Mouse (Mus musculus) ES-CJ7 (cell line): ENCODE data around the gene Mob4.

Experiments
- DNase-seq: peaks from one replicate; pipeline ENCODE4 v3.0.0; 2011; ENCODE audit warnings: low read depth, low spot score

The Mob4 gene

DNA sequence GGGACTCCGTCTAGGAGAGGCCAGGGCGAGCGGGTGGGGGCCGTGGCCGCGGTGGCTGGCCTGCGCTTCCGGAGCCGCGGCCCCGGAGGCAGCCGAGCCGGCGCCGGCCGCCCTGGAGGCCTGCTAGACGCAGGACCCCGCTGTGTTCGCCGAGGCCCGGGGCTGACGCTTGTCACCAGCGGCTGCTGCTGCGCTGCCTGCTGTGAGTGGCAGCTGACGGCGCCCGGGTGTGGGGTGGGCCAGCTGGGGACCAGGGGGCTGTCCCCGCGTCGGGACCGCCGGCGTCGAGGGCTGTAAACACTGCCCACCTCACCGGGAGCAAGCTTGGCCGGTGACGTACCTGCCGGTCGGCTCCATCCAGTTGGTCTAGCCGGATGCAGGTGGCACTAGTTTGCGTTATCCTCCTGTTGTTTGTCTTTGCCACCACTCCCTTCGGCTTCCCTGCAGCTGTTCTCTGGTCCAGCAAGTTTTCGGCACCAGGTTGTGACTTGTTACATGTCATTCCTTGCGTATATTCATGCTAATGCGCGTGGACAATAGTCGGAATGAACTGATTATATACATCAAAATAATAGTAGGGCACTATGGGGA lies 488 bp downstream of the Mob4 start:
- DNase-seq, result peak; percentile 75

DNA sequence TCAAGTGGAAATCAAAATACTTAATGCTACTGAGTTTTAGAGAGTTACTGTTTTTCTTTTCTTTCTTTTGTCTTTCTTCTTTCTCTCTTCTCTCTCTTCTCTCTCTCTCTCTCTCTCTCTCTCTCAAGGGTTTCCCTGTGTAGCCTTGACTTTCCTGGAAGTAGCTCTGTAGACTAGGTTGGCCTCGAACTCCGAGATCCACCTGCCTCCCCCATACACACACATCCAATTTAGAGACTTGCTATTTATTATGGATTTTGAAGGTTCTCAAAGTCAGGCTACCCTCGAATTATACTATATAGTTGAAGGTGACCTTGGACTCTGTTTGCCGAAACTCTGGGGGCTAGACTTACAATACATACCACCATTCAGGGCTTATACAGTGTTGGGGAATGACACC lies 1.3 kb downstream of the Mob4 start:
- DNase-seq, result no peak

GRCm38 (mm10) chr1:55133173-55133572 lies 2.1 kb downstream of the Mob4 start:
- no peak for DNase-seq

DNA sequence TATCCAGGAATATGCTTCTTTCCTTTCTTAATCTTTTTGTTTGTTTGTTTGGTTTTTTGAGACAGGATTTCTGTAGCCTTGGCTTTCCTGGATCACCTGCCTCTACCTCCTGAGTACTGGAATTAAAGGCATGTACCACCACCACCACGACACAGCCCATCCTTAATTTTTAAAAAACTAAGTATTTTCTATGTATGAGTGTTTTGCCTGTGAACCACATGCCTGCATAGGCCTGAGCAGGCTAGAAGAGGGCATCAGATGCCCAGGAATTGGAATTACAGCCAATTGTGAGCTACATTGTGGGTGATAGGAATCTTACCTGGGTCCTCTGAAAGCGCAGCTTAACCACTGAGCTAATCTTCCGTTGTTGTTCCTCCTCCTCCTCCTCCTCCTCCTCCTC lies 3.3 kb downstream of the Mob4 start:
- no peak for DNase-seq

GRCm38 (mm10) chr1:55135846-55136245 lies 4.8 kb downstream of the Mob4 start:
- DNase-seq, result peak; percentile 78

DNA sequence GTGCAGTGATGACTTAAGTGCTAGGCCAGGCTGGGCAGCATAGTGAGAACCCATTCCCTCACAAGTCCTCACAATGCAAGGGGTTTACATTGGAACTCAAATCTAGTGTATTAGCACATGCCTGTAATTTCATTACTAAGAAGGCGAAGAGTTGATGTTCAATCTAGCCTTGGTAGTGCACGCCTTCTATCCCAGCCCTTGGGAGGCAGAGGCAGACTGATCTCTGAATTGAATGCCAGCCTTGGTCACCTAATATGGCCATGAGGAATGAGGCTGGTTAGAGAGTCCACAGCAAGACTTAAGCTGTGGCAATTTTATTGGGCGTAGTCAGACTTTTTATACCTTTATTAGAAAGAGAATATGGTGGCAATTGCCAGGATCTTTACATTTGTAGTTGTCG lies 13.3 kb downstream of the Mob4 start:
- DNase-seq, result no peak

DNA sequence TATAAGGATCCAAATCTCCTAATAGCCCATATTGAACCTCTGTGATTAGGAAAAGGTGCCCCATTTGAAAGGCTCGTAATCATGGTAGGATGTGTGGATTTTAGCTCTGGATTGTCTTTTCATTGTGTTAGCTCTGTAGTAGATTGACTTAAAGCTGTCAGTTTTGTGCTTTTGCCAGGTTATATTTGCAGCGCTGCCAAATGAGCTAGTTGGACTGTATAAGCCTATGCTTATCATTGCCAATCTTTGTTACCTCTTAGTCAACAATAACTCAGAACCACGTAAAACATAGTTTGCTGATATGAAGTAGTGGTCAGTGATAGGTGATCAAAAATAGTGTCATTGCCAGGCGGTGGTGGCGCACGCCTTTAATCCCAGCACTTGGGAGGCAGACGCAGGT lies 14.5 kb downstream of the Mob4 start:
- no peak for DNase-seq

DNA sequence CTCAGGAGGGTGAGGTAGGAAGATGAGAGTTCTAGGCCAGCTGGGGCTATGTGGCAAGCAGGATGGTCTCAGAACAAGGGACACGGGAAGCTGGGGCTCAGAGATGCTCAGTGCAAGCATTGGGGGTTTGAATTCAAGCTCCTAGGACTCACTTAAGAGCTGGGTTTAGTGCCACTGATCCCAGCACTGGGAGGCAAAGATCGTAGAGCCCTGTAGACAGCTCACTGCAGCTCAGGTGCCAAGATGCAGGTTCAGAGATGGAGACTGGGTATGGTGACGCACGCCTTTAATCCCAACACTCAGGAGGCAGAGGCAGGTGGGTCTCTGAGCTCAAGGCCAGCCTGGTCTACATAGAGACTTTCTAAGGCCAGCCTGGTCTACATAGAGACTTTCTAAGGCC lies 26.3 kb downstream of the Mob4 start:
- no peak for DNase-seq

GRCm38 (mm10) chr1:55158211-55158610 lies 27.2 kb downstream of the Mob4 start:
- DNase-seq, result no peak

DNA sequence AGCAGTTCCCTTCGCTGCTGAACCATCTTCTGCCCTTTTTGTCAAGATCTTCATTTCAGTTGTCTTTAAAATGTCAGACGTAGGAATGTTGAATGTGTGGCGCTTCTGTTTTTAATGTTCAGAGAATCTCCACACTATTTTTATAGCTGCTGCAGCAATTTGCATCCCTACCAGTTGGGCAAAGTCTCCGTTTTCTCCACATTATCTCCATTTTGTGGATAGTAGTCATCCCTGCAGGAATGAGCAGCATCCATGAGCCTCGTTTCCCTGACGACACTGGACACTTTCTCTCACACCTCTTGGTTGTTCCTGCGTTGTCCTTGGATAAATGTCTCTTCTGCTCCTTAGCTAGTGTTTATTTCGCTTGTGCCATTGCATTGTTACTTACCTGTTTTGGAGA lies 27.8 kb downstream of the Mob4 start:
- DNase-seq, result no peak

DNA sequence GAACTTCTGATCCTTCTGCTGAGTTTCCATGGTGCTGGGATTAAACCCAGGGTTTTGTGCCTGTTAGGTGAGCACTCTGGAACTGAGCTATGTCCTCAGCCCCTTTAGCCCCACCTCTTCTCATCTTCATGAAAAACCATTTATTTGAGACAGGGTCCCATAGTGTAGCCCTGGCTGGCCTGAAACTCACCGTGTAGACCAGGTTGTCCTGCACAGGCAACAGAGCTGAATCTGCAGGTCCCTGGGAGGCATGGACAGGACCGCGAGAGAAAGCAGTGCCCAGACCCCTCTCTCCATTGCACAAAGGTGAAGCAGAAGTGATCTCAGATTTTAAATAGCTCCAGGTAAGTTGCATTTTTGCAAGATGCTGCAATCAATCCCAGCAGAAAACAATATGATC lies 29.2 kb downstream of the Mob4 start:
- no peak for DNase-seq

- no peak for DNase-seq
Observed at GRCm38 (mm10) chr1:55160831-55161638, 30.0 kb downstream of the Mob4 start.

- peak; percentile 75 for DNase-seq
Observed at GRCm38 (mm10) chr1:55161895-55162294, 30.9 kb downstream of the Mob4 start.

DNA sequence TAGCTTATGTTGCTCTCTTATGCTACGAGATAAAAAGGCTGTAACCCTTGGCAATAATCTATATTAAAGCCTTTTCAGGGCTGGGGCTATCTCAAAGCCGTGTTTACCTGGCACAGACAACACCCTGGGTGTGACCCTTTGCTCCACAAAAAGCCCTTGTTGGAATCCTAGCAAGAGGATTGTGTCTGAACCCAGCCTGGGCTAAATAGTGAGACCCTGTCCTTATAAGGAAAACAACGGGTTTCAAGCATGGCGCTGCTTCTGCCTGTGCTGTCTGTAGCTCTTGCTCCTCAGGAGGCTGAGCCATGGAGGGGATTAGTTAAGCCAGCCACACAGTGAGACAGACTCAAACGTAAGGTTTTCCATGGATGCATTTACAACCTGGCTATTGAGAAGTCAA lies 31.8 kb downstream of the Mob4 start:
- peak; percentile 62 for DNase-seq

DNA sequence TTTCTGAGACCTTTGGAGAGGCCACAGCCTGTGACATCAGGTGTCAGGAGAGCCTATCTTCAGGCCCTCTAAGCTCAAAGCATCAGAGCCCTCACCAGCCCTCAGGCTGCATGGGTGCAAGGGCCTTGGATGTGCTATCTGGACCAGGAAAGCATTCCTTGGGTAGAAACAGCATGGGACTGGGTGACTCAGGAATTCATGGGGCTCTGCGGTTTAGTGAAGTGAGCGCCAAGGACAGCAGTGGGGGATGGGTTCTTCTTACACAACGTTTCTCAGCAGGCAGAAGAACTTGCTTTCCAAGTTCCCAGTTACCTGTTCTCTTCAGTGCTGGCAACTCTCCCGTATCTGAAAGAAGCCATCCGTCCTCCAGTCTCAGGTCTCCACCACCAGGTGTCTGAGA lies 33.0 kb downstream of the Mob4 start:
- peak; percentile 65 for DNase-seq

- DNase-seq, result no peak
Observed at GRCm38 (mm10) chr1:55167560-55167959, 36.5 kb downstream of the Mob4 start.

DNA sequence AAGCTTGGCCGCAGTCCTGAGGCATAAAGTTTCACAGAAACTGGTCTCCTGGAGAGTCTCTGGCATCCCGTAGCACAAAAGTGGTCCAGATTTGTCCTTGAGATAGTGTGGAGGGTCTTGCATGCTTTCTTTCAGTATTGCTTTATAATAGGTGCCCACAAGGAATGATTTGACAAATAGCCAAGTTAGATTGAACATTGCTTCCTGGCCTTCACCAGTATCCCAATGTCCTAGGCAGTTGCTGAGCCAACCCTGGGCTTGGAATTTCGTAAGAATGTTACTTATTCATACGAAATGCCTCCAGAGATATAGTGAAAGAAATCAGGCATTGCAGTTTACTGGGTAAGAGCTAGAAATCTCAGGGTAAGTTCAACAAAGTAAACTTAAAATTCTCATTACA lies 37.6 kb downstream of the Mob4 start:
- DNase-seq, result no peak

DNA sequence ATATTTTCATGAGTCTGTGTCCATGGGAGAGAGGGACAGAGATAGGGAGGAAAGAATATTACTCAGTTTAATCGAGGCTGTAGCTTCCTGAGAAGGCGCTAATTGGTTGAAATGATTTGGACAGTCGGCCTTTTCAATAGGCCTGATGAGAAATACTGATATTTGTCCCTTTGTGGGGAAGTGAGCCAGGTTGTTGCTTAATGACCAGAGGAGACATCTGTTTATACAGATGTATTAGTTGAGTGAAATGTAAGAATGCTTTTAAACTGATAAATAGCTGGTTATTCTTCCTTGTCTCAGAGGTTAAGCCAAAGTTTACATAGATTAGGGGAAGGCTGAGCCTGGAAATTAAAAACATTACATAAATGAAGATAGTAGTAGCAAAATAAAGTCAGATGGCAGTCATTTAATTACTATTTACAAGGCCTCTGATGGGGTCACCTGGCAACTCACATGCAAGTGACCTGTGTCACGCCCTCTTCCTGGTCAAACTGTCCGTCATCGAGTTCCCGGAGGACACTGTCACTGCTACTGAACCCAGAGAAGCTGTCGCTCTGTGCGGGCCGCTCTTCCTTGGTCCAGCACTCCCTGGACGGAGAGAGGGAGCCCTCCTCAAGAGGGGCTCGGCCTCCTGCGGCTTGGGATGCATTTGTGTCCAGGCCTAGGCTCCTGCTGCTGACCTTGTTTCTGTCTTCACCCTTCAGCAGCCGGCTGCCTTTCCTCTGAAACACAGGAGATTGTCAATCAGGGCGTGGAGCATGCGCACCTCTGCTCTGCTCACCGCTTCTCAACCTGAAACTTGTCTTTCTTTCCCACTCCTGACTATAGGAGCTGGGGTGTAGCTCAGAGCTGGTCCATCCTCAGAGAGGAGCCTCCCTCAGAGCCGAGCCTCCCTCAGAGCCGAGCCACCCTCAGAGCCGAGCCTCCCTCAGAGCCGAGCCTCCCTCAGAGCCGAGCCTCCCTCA lies 40.6 kb downstream of the Mob4 start:
- peak; percentile 76 for DNase-seq

DNA sequence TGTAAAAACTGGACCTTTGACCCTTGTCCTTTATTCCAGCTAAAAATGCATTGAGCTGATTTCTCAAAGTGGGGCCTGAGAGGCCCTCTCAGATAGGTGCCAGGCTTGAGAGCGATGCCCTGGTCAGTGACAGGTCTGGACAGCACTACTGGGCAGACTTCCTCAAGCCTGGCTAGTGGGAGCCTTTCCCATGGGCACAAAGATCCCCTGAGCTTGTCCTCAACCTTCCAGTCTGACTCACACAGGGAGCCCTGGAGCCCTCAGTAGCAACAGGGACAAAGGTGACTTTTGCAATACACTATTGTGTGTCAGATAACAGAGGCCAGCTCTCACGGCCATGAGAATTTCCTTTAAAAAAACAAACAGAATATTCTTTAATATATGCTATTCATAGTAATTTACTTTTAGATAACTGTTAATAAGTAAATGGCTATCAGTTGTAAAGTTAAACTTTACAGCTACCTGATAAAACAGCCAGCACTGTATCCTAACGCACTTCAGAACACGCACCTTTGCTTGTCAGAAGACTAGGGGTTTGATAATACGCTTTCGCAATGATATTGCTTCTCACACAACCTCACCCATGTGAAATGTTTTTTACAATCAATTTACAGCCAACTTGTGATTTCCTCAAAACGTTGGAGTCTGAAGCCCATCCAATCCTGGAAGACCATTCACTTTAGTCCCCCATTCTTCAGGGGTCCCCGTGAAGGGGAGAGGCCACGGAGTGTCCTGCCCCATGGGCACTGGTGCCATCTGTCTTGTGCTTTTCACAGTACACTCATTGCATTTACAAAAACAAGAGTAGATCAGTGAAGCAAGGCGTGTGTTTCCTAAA lies 42.9 kb downstream of the Mob4 start:
- no peak for DNase-seq

- no peak for DNase-seq
Observed at GRCm38 (mm10) chr1:55174558-55175034, 43.6 kb downstream of the Mob4 start.

DNA sequence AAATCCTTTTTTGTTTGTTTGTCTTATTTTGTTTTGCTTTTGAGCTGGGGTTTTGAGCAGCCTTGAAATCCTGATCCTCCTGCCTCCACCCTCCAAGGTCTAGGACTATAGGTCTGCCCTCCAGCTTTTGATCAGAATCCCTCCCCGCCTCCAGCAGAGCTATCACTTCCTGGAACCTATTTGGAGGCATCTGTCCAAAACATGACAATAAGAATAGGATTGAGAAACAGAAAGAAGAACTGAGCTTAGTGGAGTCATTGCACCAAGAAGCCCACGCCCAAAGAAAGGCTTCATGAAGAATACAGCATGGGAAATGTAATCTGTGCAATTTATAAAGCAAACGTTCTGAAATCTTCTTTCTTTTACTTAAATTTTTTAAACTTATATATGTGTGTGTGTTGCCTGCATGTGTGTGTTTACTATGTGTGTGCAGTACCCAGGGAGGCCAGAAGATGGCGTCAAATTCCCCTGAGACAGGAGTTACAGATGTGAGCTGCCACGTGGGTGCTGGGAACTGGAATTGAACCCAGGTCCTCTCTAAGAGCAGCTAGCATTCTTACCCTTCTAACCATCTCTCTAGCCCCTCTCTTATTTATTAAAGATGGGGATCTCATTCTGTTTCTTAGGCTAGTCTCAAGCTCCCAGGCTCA lies 49.0 kb downstream of the Mob4 start:
- DNase-seq, result peak; percentile 72
